Mouse (Mus musculus) MEL (cell line): ENCODE results near the gene Wdr49. TPM values are rescaled to one million over a fixed set of nuclear protein-coding genes. Genes with fewer than 3 reads are reported as not detected.
A peak's percentile ranks its signal among the peaks of the same experiment; 100 is the strongest.

Source experiments
- DNase-seq: peaks from one replicate; pipeline ENCODE4 v3.0.0; 2011; ENCODE audit warnings: low read depth, low spot score
- H3K27ac ChIP-seq: 2 replicates; pipeline ENCODE4 v1.5.1; 2012; ENCODE audit warnings: low read depth, mild to moderate bottlenecking, control low read depth, low read length, moderate library complexity; ENCODE audit not compliant: control insufficient read depth
- H3K27me3 ChIP-seq, 2 experiments: fragments of 150-350 bp in 1 of 2; sonication (generic) in 1 of 2; 2 replicates each; pipeline ENCODE4 v1.6.1; 2012; ENCODE audit warnings: low read length in 2 of 2, mild to moderate bottlenecking in 2 of 2, improper control_type of control experiment in 1 of 2, moderate library complexity in 1 of 2; ENCODE audit not compliant: insufficient read depth in 2 of 2, control insufficient read depth in 1 of 2
- H3K36me3 ChIP-seq, 2 experiments: 2 replicates each; pipeline ENCODE4 v1.6.1; 2012 to 2014; ENCODE audit warnings: low read length in 2 of 2, improper control_type of control experiment in 1 of 2, inconsistent platforms in 1 of 2, mild to moderate bottlenecking in 1 of 2; ENCODE audit not compliant: insufficient read depth in 2 of 2, control insufficient read depth in 1 of 2
- H3K4me1 ChIP-seq, 2 experiments: fragments of 150-350 bp in 1 of 2; sonication (generic) in 1 of 2; 2 replicates each; pipeline ENCODE4 v1.6.1; 2012; ENCODE audit warnings: low read length in 2 of 2, improper control_type of control experiment in 1 of 2, mild to moderate bottlenecking in 1 of 2; ENCODE audit not compliant: insufficient read depth in 2 of 2, control insufficient read depth in 1 of 2
- H3K4me3 ChIP-seq, 2 experiments: fragments of 150-350 bp in 1 of 2; sonication (generic) in 1 of 2; 2 replicates each; pipeline ENCODE4 v1.5.1; 2012; ENCODE audit warnings: low read depth in 2 of 2, low read length in 2 of 2, mild to moderate bottlenecking in 2 of 2, moderate library complexity in 2 of 2, control low read depth in 1 of 2, improper control_type of control experiment in 1 of 2; ENCODE audit not compliant: control insufficient read depth in 1 of 2, insufficient read depth in 1 of 2
- H3K79me2 ChIP-seq: 2 replicates; pipeline ENCODE4 v1.6.1; 2012; ENCODE audit warnings: mild to moderate bottlenecking, low read length, moderate library complexity; ENCODE audit not compliant: control insufficient read depth, poor library complexity, insufficient read depth
- H3K9ac ChIP-seq: 2 replicates; pipeline ENCODE4 v1.6.1; 2012; ENCODE audit warnings: low read depth, mild to moderate bottlenecking, control low read depth, low read length, moderate library complexity; ENCODE audit not compliant: control insufficient read depth, poor library complexity, severe bottlenecking
- H3K9me3 ChIP-seq: fragments of 150-350 bp; sonication (generic); replicated peaks from 2 replicates; pipeline ENCODE4 v1.6.1; 2012; ENCODE audit warnings: mild to moderate bottlenecking, low read length, improper control_type of control experiment, moderate library complexity; ENCODE audit not compliant: insufficient read depth
- BHLHE40 ChIP-seq: IDR thresholded peaks from 2 replicates; pipeline ENCODE4 v1.6.1; 2012; ENCODE audit warnings: low read depth, mild to moderate bottlenecking, inconsistent platforms, low read length, improper control_type of control experiment, borderline replicate concordance
- CTCF ChIP-seq, 3 experiments: IDR thresholded peaks in 2 of 3; conservative IDR thresholded peaks in 1 of 3; 2 replicates each; pipeline ENCODE4 v1.5.1; 2011 to 2012; ENCODE audit warnings: low read length in 3 of 3, low read depth in 2 of 3, mild to moderate bottlenecking in 2 of 3, improper control_type of control experiment in 1 of 3, inconsistent platforms in 1 of 3, mixed read lengths in 1 of 3, moderate library complexity in 1 of 3; ENCODE audit not compliant: control insufficient read depth in 1 of 3, insufficient read depth in 1 of 3, poor library complexity in 1 of 3, severe bottlenecking in 1 of 3
- E2F4 ChIP-seq: IDR thresholded peaks from 2 replicates; pipeline ENCODE4 v1.6.1; 2011; ENCODE audit warnings: low read depth, low read length, improper control_type of control experiment, borderline replicate concordance
- EP300 ChIP-seq, 2 experiments: IDR thresholded peaks; 2 replicates each; pipeline ENCODE4 v1.6.1; 2011; ENCODE audit warnings: improper control_type of control experiment in 2 of 2, low read length in 2 of 2, low read depth in 1 of 2, mild to moderate bottlenecking in 1 of 2
- ETS1 ChIP-seq: IDR thresholded peaks from 2 replicates; pipeline ENCODE4 v1.6.1; 2012; ENCODE audit warnings: low read depth, mild to moderate bottlenecking, inconsistent platforms, low read length, improper control_type of control experiment, moderate library complexity
- GATA1 ChIP-seq: IDR thresholded peaks from 2 replicates; pipeline ENCODE4 v1.6.1; 2011; ENCODE audit warnings: low read depth, low read length, improper control_type of control experiment
- JUND ChIP-seq: IDR thresholded peaks from 2 replicates; pipeline ENCODE4 v1.6.1; 2011; ENCODE audit warnings: low read depth, mild to moderate bottlenecking, improper control_type of control experiment, low read length
- KAT2A ChIP-seq: conservative IDR thresholded peaks from 2 replicates; pipeline ENCODE4 v1.6.1; 2012; ENCODE audit warnings: low read depth, low read length, improper control_type of control experiment, inconsistent platforms
- MAFK ChIP-seq: IDR thresholded peaks from 2 replicates; pipeline ENCODE4 v1.6.1; 2011; ENCODE audit warnings: low read depth, mild to moderate bottlenecking, low read length, improper control_type of control experiment, borderline replicate concordance
- MAZ ChIP-seq: IDR thresholded peaks from 2 replicates; pipeline ENCODE4 v1.6.1; 2012; ENCODE audit warnings: low read depth, mild to moderate bottlenecking, inconsistent platforms, low read length, improper control_type of control experiment
- MEF2A ChIP-seq: IDR thresholded peaks from 2 replicates; pipeline ENCODE4 v1.6.1; 2014; ENCODE audit warnings: low read depth, mild to moderate bottlenecking, inconsistent platforms, low read length, improper control_type of control experiment; ENCODE audit not compliant: poor library complexity, insufficient replicate concordance, severe bottlenecking; ENCODE audit errors: extremely low read depth
- MYB ChIP-seq: IDR thresholded peaks from 2 replicates; pipeline ENCODE4 v1.6.1; 2011; ENCODE audit warnings: mild to moderate bottlenecking, low read depth, low read length, improper control_type of control experiment
- MYC ChIP-seq: IDR thresholded peaks from 2 replicates; pipeline ENCODE4 v1.6.1; 2011; ENCODE audit warnings: low read depth, mild to moderate bottlenecking, low read length, improper control_type of control experiment, moderate library complexity
- POLR2A ChIP-seq, 2 experiments: IDR thresholded peaks; 2 replicates each; pipeline ENCODE4 v1.6.1; 2011 to 2012; ENCODE audit warnings: low read length in 2 of 2, mild to moderate bottlenecking in 2 of 2, control low read depth in 1 of 2, improper control_type of control experiment in 1 of 2, low read depth in 1 of 2, moderate library complexity in 1 of 2; ENCODE audit not compliant: control insufficient read depth in 1 of 2, insufficient read depth in 1 of 2, poor library complexity in 1 of 2
- POLR2AphosphoS2 ChIP-seq: IDR thresholded peaks from 2 replicates; pipeline ENCODE4 v1.6.1; 2011; ENCODE audit warnings: low read length, improper control_type of control experiment
- POLR2AphosphoS5 ChIP-seq: IDR thresholded peaks from 2 replicates; pipeline ENCODE4 v1.6.1; 2012; ENCODE audit warnings: low read depth, borderline replicate concordance, mild to moderate bottlenecking, inconsistent platforms, low read length, moderate library complexity, mixed read lengths
- RAD21 ChIP-seq: IDR thresholded peaks from 2 replicates; pipeline ENCODE4 v1.6.1; 2011; ENCODE audit warnings: mild to moderate bottlenecking, low read depth, low read length, improper control_type of control experiment
- SMC3 ChIP-seq: IDR thresholded peaks from 2 replicates; pipeline ENCODE4 v1.6.1; 2011; ENCODE audit warnings: low read depth, low read length, improper control_type of control experiment
- TBP ChIP-seq: IDR thresholded peaks from 2 replicates; pipeline ENCODE4 v1.8.0; 2011; ENCODE audit warnings: low read depth, low read length, improper control_type of control experiment
- TCF12 ChIP-seq: IDR thresholded peaks from 2 replicates; pipeline ENCODE4 v1.6.1; 2014; ENCODE audit warnings: low read depth, mild to moderate bottlenecking, inconsistent platforms, low read length, improper control_type of control experiment, moderate library complexity
- ZC3H11A ChIP-seq: IDR thresholded peaks from 2 replicates; pipeline ENCODE4 v1.6.1; 2012; ENCODE audit warnings: low read depth, mild to moderate bottlenecking, inconsistent platforms, low read length, improper control_type of control experiment
- ZKSCAN1 ChIP-seq: IDR thresholded peaks from 2 replicates; pipeline ENCODE4 v1.6.1; 2012; ENCODE audit warnings: low read depth, mild to moderate bottlenecking, inconsistent platforms, low read length, improper control_type of control experiment, moderate library complexity
- ZMIZ1 ChIP-seq: IDR thresholded peaks from 2 replicates; pipeline ENCODE4 v1.6.1; 2012; ENCODE audit warnings: low read depth, mild to moderate bottlenecking, inconsistent platforms, low read length, improper control_type of control experiment, moderate library complexity
- ZNF384 ChIP-seq: IDR thresholded peaks from 2 replicates; pipeline ENCODE4 v1.6.1; 2012; ENCODE audit warnings: low read depth, mild to moderate bottlenecking, inconsistent platforms, low read length, improper control_type of control experiment
- polyA plus RNA-seq, 2 experiments: library from polyadenylated mRNA; stranded (reverse) in 1 of 2; unstranded in 1 of 2; fragments of >175 nt in 1 of 2; fragments of >200 nt in 1 of 2; gene quantifications; 2 replicates each; pipeline versions ENCODE4 v1.2.1 to v1.2.4; 2012; ENCODE audit warnings: low replicate concordance in 2 of 2, low read depth in 1 of 2; ENCODE audit not compliant: insufficient read length in 2 of 2, insufficient read depth in 1 of 2, missing spikeins in 1 of 2
- total RNA-seq: library from RNA; depleted of rRNA; stranded (reverse); fragments of 300-350 nt; gene quantifications from 2 replicates; pipeline ENCODE4 v1.2.3, GENCODE M21; 2012

Gene Wdr49
- total and polyA plus RNA-seq, 3 experiments, result not detected

- Histone ChIP-seq H3K4me3 (peak overlapping the region; percentile 3 to 5; a peak in 2 of 4 replicates), H3K9ac (no peak overlapping the region), H3K36me3 (peaks cover 0 to 6% of the 10 kb centered on the region in 2 experiments; a peak in 2 of 4 replicates), H3K79me2 (no peaks in the 10 kb centered on the region), H3K27me3 (no peaks in the 10 kb centered on the region), H3K9me3 (no peaks in the 10 kb centered on the region), H3K27ac (peak overlapping the region; percentile 33; the same call in 1 of the 2 replicates), H3K4me1 (peaks cover 0 to 8% of the 10 kb centered on the region in 2 experiments; a peak in 2 of 4 replicates)
- TF ChIP-seq TCF12 (no peak), POLR2AphosphoS5 (no peak), JUND (0 out of 2 replicates have a peak, but pooled peaks have one; percentile 69), MAFK (no peak), BHLHE40 (peak; percentile 48; the same call in 1 of the 2 replicates), ETS1 (0 out of 2 replicates have a peak, but pooled peaks have one; percentile 49), SMC3 (peak; percentile 42), CTCF (IDR thresholded peaks at IDR 0.05 in 2 of 3, conservative IDR thresholded peaks at IDR 0.05 in 1 of 3; ENCODE audit: control insufficient read depth in 1 of 3, insufficient read depth in 1 of 3, low read depth in 2 of 3, low read length in 3 of 3, poor library complexity in 1 of 3, severe bottlenecking in 1 of 3) (peak in 2 of 3 experiments; percentile 12 to 23; a peak in 1 of 6 replicates), RAD21 (peak; percentile 15), GATA1 (0 out of 2 replicates have a peak, but pooled peaks have one; percentile 13)
- DNase-seq, result peak; percentile 76
These were observed 17.3 kb upstream of the Wdr49 start for GRCm38 (mm10) chr3:75498961-75499960.

GRCm38 (mm10) chr3:75492913-75493312 lies 11.0 kb upstream of the Wdr49 start:
- H3K4me1 ChIP-seq, result no peaks in the 10 kb centered on the region
- no peak for DNase-seq

More at GRCm38 (mm10) chr3:75492913-75493312, 11.0 kb upstream of the Wdr49 start:
- H3K4me3 ChIP-seq, result no peak overlapping the region
- H3K9me3 ChIP-seq, result no peaks in the 10 kb centered on the region
- no peak overlapping the region for H3K27ac ChIP-seq
- no peaks in the 10 kb centered on the region for H3K79me2 ChIP-seq
- H3K27me3 ChIP-seq, result no peaks in the 10 kb centered on the region; a peak in 1 of 4 replicates
- TF ChIP-seq MYC (no peak), TCF12 (no peak), E2F4 (no peak), POLR2A (IDR thresholded peaks at IDR 0.05; ENCODE audit: control insufficient read depth in 1 of 2, insufficient read depth in 1 of 2, low read depth in 1 of 2, low read length in 2 of 2, poor library complexity in 1 of 2) (no peak), ETS1 (no peak), ZMIZ1 (no peak), ZNF384 (no peak), MYB (no peak), ZKSCAN1 (no peak), KAT2A (no peak), MEF2A (no peak), TBP (no peak), BHLHE40 (no peak), MAZ (no peak), EP300 (IDR thresholded peaks at IDR 0.05; ENCODE audit: low read depth in 1 of 2, low read length in 2 of 2) (no peak), POLR2AphosphoS2 (no peak), POLR2AphosphoS5 (no peak), ZC3H11A (no peak)
- TF ChIP-seq, all 39 proteins: peak for 0
- H3K36me3 ChIP-seq, result no peaks in the 10 kb centered on the region
- H3K9ac ChIP-seq, result no peak overlapping the region
